Mouse (Mus musculus) thymus, postnatal 36 days (tissue): ENCODE results near the gene Cfap45.
A peak's percentile ranks its signal among the peaks of the same experiment; 100 is the strongest.

Experiments
- DNase-seq, 2 experiments: peaks; one replicate each; pipeline ENCODE4 v3.0.0; 2022; ENCODE audit warnings: mixed read lengths in 2 of 2

Cfap45 gene

GRCm38 (mm10) chr1:172519644-172520043 is 957 bp upstream of the Cfap45 start:
- no peak for DNase-seq

- DNase-seq = no peak
Measured at GRCm38 (mm10) chr1:172522524-172522923, 1.9 kb downstream of the Cfap45 start.

- no peak for DNase-seq
Measured at GRCm38 (mm10) chr1:172523699-172524101, 3.1 kb downstream of the Cfap45 start.

GRCm38 (mm10) chr1:172525027-172525764 is 4.6 kb downstream of the Cfap45 start:
- DNase-seq = no peak

GRCm38 (mm10) chr1:172525971-172526370 is 5.4 kb downstream of the Cfap45 start:
- DNase-seq = no peak

GRCm38 (mm10) chr1:172526380-172527081 is 5.9 kb downstream of the Cfap45 start:
- DNase-seq = no peak

GRCm38 (mm10) chr1:172527431-172527830 is 6.8 kb downstream of the Cfap45 start:
- DNase-seq = no peak

GRCm38 (mm10) chr1:172528701-172529100 is 8.1 kb downstream of the Cfap45 start:
- DNase-seq = peak; percentile 82 to 88

- DNase-seq = no peak
Measured at GRCm38 (mm10) chr1:172530544-172531220, 10.1 kb downstream of the Cfap45 start.

GRCm38 (mm10) chr1:172532551-172532950 is 11.9 kb downstream of the Cfap45 start:
- DNase-seq = no peak

GRCm38 (mm10) chr1:172535116-172535515 is 14.5 kb downstream of the Cfap45 start:
- DNase-seq = no peak

GRCm38 (mm10) chr1:172539827-172540226 is 19.2 kb downstream of the Cfap45 start:
- no peak for DNase-seq

- no peak for DNase-seq
Measured at GRCm38 (mm10) chr1:172540283-172540820, 19.8 kb downstream of the Cfap45 start.

GRCm38 (mm10) chr1:172546062-172546461 is 25.5 kb downstream of the Cfap45 start:
- no peak for DNase-seq

- DNase-seq = peak; percentile 46 to 48
Measured at GRCm38 (mm10) chr1:172548501-172548900, 27.9 kb downstream of the Cfap45 start.

GRCm38 (mm10) chr1:172549314-172549713 is 28.7 kb downstream of the Cfap45 start:
- DNase-seq = no peak

GRCm38 (mm10) chr1:172549717-172550116 is 29.1 kb downstream of the Cfap45 start:
- DNase-seq = no peak

- DNase-seq = peak; percentile 32 to 42
Measured at GRCm38 (mm10) chr1:172550551-172550951, 29.9 kb downstream of the Cfap45 start.

- DNase-seq = no peak
Measured at GRCm38 (mm10) chr1:172551009-172551408, 30.4 kb downstream of the Cfap45 start.

- no peak for DNase-seq
Measured at GRCm38 (mm10) chr1:172552623-172553022, 32.0 kb downstream of the Cfap45 start.

GRCm38 (mm10) chr1:172555638-172556037 is 35.0 kb downstream of the Cfap45 start, which contains the start of gene Vsig8:
TSS of gene Vsig8 (plus strand) at chr1:172555938.
- DNase-seq = no peak

- peak; percentile 60 to 61 for DNase-seq
Measured at GRCm38 (mm10) chr1:172562641-172563464, 42.3 kb downstream of the Cfap45 start.
